Mouse (Mus musculus) stomach, postnatal 0 days (tissue): Measurements from ENCODE around the gene Gsto2.

Experiments used
- CTCF ChIP-seq: IDR thresholded peaks from 2 replicates; pipeline ENCODE4 v1.5.1; 2016; ENCODE audit warnings: antibody characterized with exemption, low read depth, mild to moderate bottlenecking, moderate library complexity
- EP300 ChIP-seq: optimal IDR thresholded peaks from 2 replicates; pipeline ENCODE3; 2016; ENCODE audit warnings: antibody characterized with exemption

DNA sequence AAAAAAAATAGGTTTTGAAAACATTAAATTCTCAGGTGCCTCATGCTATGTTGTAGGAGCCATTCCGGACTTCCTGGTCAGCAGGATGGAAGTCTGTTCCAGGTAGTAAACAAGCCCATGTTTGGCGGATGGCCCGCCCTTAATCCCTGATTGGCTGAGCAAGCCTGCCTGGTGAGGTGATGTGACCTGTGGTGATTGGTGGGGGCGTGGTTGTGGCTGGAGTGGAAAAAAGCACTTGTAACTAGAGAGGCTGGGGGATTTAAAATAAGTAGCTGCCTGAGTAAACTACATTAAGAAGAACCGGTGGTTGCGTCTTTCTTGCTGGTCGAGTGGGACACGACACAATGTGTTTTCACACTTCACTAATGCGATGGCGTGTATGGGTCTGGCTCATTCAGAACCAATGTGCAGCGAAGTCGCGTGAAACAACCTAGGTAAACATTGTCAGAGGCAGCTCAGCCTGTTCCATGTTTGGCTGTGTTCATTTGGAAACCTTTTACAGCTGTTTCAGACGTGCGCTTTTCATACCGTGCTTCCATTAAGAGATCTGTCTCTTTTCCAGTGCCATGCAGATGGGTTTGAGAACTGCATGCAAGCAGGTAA lies 69.4 kb downstream of the Gsto2 start:
- no peak for TF ChIP-seq CTCF
- no peak for TF ChIP-seq EP300
